10 mouse cellular contexts compared by ENCODE assay signal in the genomic region with DNA sequence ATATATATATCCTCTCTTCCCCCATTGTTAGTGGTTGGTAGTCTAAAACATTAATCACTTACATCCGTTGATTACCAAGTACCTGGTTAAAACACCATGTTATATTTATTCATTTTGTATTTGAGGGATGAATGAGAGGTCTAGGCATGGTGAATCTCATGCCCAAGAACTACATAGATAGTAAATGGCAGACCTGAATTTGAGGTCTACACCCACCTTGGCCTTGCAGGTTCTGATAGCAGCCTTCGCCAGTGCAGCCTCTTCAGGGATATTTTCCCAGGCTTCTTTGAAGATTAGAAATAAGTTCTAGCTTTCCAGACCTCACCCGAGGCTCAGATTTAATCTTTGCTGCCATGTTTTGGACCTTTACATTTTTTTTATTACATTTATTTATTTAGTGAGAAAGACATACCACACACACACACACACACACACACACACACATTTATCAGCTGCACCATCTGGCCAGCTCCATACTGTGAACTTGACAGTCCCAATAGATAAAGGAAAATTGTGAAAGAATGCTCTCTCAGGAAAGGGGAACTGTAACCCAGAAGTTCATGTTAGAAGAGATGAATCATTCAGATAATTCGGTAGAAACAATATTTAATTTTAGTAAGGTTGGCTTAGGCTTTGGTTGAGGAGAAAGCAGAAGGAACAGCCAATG. TPM values are rescaled to one million over a fixed set of nuclear protein-coding genes. Genes with fewer than 3 reads are reported as not detected.
DNase-seq lines count a peak whose midpoint lies in the region; ATAC-seq and TF ChIP-seq lines count a peak whose summit lies in the region.
"Had no signal": no experiment of that assay in that cellular context is flagged by ENCODE, and none has a peak within 500 bp of the region (broad histone marks: within the 10 kb centered on the region; RNA-seq: fewer than 3 reads in every experiment).

No protein-coding gene starts in this region.

- no peak for TF ChIP-seq POLR2A in myocyte (IDR thresholded peaks at IDR 0.05; ENCODE audit: insufficient read length, low read depth)

- ATAC-seq in hindbrain, postnatal 0 days = no peak

- H3K4me3 ChIP-seq in left cerebral cortex, adult 2 months = peak overlapping the region; percentile 90
- no peak overlapping the region for H3K4me3 ChIP-seq in hindbrain, postnatal 0 days (ENCODE audit: low read length)
- H3K4me3 ChIP-seq in myocyte = peak overlapping the region; percentile 56

- peaks cover 71% of the 10 kb centered on the region for H3K79me2 ChIP-seq in myocyte (ENCODE audit: control insufficient read depth, insufficient read depth)

- peaks cover 12% of the 10 kb centered on the region for H3K4me1 ChIP-seq in hindbrain, postnatal 0 days (ENCODE audit: insufficient read depth, low read length)

- no peaks in the 10 kb centered on the region for H3K36me3 ChIP-seq in hindbrain, postnatal 0 days (ENCODE audit: insufficient read depth, low read length)
- peaks cover 5% of the 10 kb centered on the region for H3K36me3 ChIP-seq in myocyte (ENCODE audit: control insufficient read depth, insufficient read depth)

- WGBS in hindbrain, postnatal 0 days = 75% methylated on average over 4 of the region's 4 CpGs

- H3K9ac ChIP-seq in hindbrain, postnatal 0 days (replicated peaks; ENCODE audit: low read length) = no peak overlapping the region

- peak overlapping the region; percentile 27; the same call in 1 of the 2 replicates for H3K4me2 ChIP-seq in hindbrain, postnatal 0 days (ENCODE audit: low read depth, low read length)
- peak overlapping the region; percentile 62 for H3K4me2 ChIP-seq in myocyte (ENCODE audit: low read depth)

- DNase-seq in left cerebral cortex, adult 2 months (ENCODE audit: extremely low spot score in 1 of 2, low spot score in 2 of 2) = no peak
- no peak for DNase-seq in left cerebral cortex, postnatal 25 days (ENCODE audit: low spot score in 2 of 2)
- DNase-seq in c-Kit-negative CD71-positive TER-119-positive erythroid progenitor cells, embryonic 14.5 days (ENCODE audit: low read depth, low spot score) = peak; percentile 61
- DNase-seq in hindbrain, postnatal 0 days (ENCODE audit: low spot score) = no peak
- no peak for DNase-seq in gastrocnemius, adult 18-20 months (ENCODE audit: low spot score)
- no peak for DNase-seq in gastrocnemius, postnatal 4 days (ENCODE audit: low spot score in 2 of 2)
- DNase-seq: adrenal gland, adult 2 months; cerebellum, adult 9-11 months; gastrocnemius, postnatal 25 days had no signal

- no peak overlapping the region for H3K27ac ChIP-seq in left cerebral cortex, adult 2 months
- no peak overlapping the region for H3K27ac ChIP-seq in hindbrain, postnatal 0 days

- TF ChIP-seq CTCF in left cerebral cortex, adult 2 months (IDR thresholded peaks at IDR 0.05) = no peak
- TF ChIP-seq CTCF in hindbrain, postnatal 0 days (IDR thresholded peaks at IDR 0.05; ENCODE audit: low read depth) = no peak

- H3K9me3 ChIP-seq in hindbrain, postnatal 0 days (ENCODE audit: low read length) = no peaks in the 10 kb centered on the region

- H3K27me3 ChIP-seq in hindbrain, postnatal 0 days (ENCODE audit: insufficient read depth, low read length) = no peaks in the 10 kb centered on the region
- H3K27me3 ChIP-seq in myocyte (ENCODE audit: control insufficient read depth, insufficient read depth, insufficient read length) = no peaks in the 10 kb centered on the region

- intact Hi-C loops in left cerebral cortex, adult 2 months (cut with DNase I) = loop anchor here (5.0 kb wide), 1 partner anchor 143 kb away; no protein-coding TSS in a partner anchor
- intact Hi-C loops in left cerebral cortex, postnatal 25 days (cut with DNase I) = no loop called here

- H3ac ChIP-seq in myocyte (ENCODE audit: control insufficient read depth, insufficient read length) = no peak overlapping the region

TF ChIP-seq in myocyte, 11 proteins besides CTCF, POLR2A, EP300 and RAD21:
- TF ChIP-seq MAX (IDR thresholded peaks at IDR 0.05; ENCODE audit: low read depth) = no peak
- no peak for TF ChIP-seq MYOG (IDR thresholded peaks at IDR 0.05; ENCODE audit: control insufficient read depth in 1 of 3, insufficient read depth in 1 of 3, insufficient read length in 2 of 3, low read depth in 2 of 3)
- TF ChIP-seq CEBPB (IDR thresholded peaks at IDR 0.05; ENCODE audit: insufficient read depth, poor library complexity, severe bottlenecking) = no peak
- TF ChIP-seq USF1 (IDR thresholded peaks at IDR 0.05; ENCODE audit: low read depth) = no peak
- TF ChIP-seq POLR2AphosphoS2 (IDR thresholded peaks at IDR 0.05; ENCODE audit: insufficient read length, low read depth) = no peak
- TF ChIP-seq TCF12 (IDR thresholded peaks at IDR 0.05; ENCODE audit: insufficient read depth, poor library complexity, severe bottlenecking) = no peak
- TF ChIP-seq SRF (IDR thresholded peaks at IDR 0.05; ENCODE audit: control insufficient read depth, insufficient read length, low read depth) = no peak
- no peak for TF ChIP-seq TCF3 (IDR thresholded peaks at IDR 0.05; ENCODE audit: insufficient read length, low read depth)
- no peak for TF ChIP-seq E2F4 (IDR thresholded peaks at IDR 0.05; ENCODE audit: insufficient read depth)
- TF ChIP-seq MYOD1 (IDR thresholded peaks at IDR 0.05; ENCODE audit: control insufficient read depth in 1 of 3, insufficient read length in 2 of 3, low read depth in 2 of 3) = no peak
- no peak for TF ChIP-seq REST (IDR thresholded peaks at IDR 0.05; ENCODE audit: insufficient read depth, insufficient read length)

RNA-seq across cellular contexts. Expression of a gene that starts 2.5 kb away (rescaled TPM):
- total RNA-seq in left cerebral cortex, adult 2 months (2021) = 100 to 1,000 TPM; 173 to 176 TPM
- total RNA-seq in left cerebral cortex, postnatal 25 days (2021) = 100 to 1,000 TPM; 169 to 176 TPM
- total RNA-seq in hindbrain, postnatal 0 days (2014; rRNA removed) = 28.8 and 31.1 TPM in 2 replicates
- polyA plus RNA-seq in hindbrain, postnatal 0 days (2015; fragmentation: Nextera tagmentation; extraction: Ambion mirVana) = 18.1 and 19.6 TPM in 2 replicates
- 103 TPM for polyA plus RNA-seq in myocyte (2012; fragmentation: generic; extraction: Trizol)
- 100 to 1,000 TPM; 128 to 153 TPM for total RNA-seq in gastrocnemius, adult 18-20 months (2021)
- total RNA-seq in gastrocnemius, postnatal 4 days (2021) = 10 to 100 TPM; 21.5 to 26.0 TPM
